In the genomic region with DNA sequence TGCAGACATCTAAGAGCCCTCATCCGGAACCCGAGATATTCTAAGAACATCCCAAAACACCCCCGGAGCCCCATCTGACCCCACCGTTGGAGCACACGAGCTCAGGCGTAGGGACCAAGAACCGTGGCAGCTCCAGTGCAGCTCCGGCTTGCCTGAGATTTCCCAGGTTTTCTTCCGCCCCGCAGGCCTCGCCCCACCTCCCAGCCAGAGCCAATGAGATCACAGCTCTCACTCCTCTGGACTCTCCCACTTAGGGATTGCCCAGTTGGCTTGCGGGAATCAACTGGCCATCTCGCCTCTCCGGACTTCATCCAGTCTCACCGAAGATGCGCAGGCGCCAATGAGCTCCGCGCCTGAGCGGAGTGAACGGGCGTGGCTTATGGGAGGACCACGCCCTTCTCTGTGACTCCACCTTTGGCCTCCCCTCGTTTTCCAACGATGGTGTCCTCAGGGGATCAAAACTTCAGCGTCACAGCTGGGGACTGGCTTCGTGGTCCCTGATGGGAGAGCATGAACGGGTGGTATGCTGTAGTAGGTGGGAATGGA, we compare ENCODE assay signal across 8 mouse cellular contexts. TPM values are rescaled to one million over a fixed set of nuclear protein-coding genes. Genes with fewer than 3 reads are reported as not detected.
DNase-seq lines count a peak whose midpoint lies in the region; ATAC-seq and TF ChIP-seq lines count a peak whose summit lies in the region.

Ccdc159 (plus strand) TSS at position 264 of the 546 bp plus-strand sequence.
Tmem205 (minus strand) TSS at position 349 of the 546 bp plus-strand sequence.

- in situ Hi-C loops in CH12.LX (cut with MboI; ENCODE audit: low pct_ligation_motif_present, low pct_unique_long_range_greater_than_20kb, low sequenced_read_pairs), result no loop called here

- WGBS in heart, embryonic 12.5 days, result under 1% methylated on average over 28 of the region's 28 CpGs
- WGBS in kidney, embryonic 16.5 days, result 0% methylated on average over 28 of the region's 28 CpGs
- under 1% methylated on average over 28 of the region's 28 CpGs for WGBS in stomach, embryonic 16.5 days

- H3K36me3 ChIP-seq in CH12.LX (replicated peaks in 1 of 2; ENCODE audit: control insufficient read depth in 1 of 2, insufficient read depth in 1 of 2, low read length in 1 of 2), result no peaks in the 10 kb centered on the region
- no peaks in the 10 kb centered on the region; the same call in 1 of the 2 replicates for H3K36me3 ChIP-seq in heart, embryonic 12.5 days
- H3K36me3 ChIP-seq in kidney, embryonic 16.5 days (ENCODE audit: insufficient read depth, low read length), result 0 out of 2 replicates have a peak, but pooled peaks cover 9% of the 10 kb centered on the region
- no peaks in the 10 kb centered on the region for H3K36me3 ChIP-seq in stomach, embryonic 16.5 days (ENCODE audit: control insufficient read depth, insufficient read depth, low read length)

- dilution Hi-C loops in CH12.LX (cut with MboI; ENCODE audit: extremely low pct_ligation_motif_present, extremely low pct_unique_long_range_greater_than_20kb, low sequenced_read_pairs), result no loop called here

- no peak for TF ChIP-seq CTCF in CH12.LX (conservative IDR thresholded peaks at IDR 0.05 in 1 of 2, IDR thresholded peaks at IDR 0.05 in 1 of 2; ENCODE audit: low read depth in 2 of 2, low read length in 2 of 2)

- DNase-seq in CH12.LX (ENCODE audit: extremely low read depth) (peak; percentile 54), liver (peak; percentile 87)
- peak; percentile 34 for DNase-seq in c-Kit-negative CD71-positive TER-119-positive erythroid progenitor cells, embryonic 14.5 days (ENCODE audit: low read depth, low spot score)
- peak; percentile 81 for DNase-seq in fat pad, adult 2 months (ENCODE audit: extremely low read depth, low read depth, low spot score)
- DNase-seq in monocyte, adult 2 months (ENCODE audit: low read depth in 1 of 2, low spot score in 2 of 2), result peak; percentile 24 to 57

- peak; percentile 91 for ATAC-seq in heart, embryonic 12.5 days (ENCODE audit: insufficient number of reproducible peaks, low FRiP score)
- ATAC-seq in kidney, embryonic 16.5 days (ENCODE audit: low FRiP score, low TSS enrichment), result peak; percentile 99
- peak; percentile 97 for ATAC-seq in stomach, embryonic 16.5 days (ENCODE audit: insufficient read depth, low FRiP score)

- peaks cover 3% of the 10 kb centered on the region for H3K9me3 ChIP-seq in CH12.LX (replicated peaks; ENCODE audit: low read length)
- H3K9me3 ChIP-seq in heart, embryonic 12.5 days (replicated peaks), result no peaks in the 10 kb centered on the region
- no peaks in the 10 kb centered on the region for H3K9me3 ChIP-seq in kidney, embryonic 16.5 days (ENCODE audit: low read length)
- H3K9me3 ChIP-seq in stomach, embryonic 16.5 days (replicated peaks; ENCODE audit: control insufficient read depth, low read length), result no peaks in the 10 kb centered on the region

- no peak for TF ChIP-seq EP300 in CH12.LX (IDR thresholded peaks at IDR 0.05; ENCODE audit: low read length)

- no peak for TF ChIP-seq RAD21 in CH12.LX (IDR thresholded peaks at IDR 0.05; ENCODE audit: low read depth, low read length)

- H3K4me3 ChIP-seq in CH12.LX (replicated peaks in 1 of 3; ENCODE audit: low read depth in 2 of 3, low read length in 2 of 3, poor library complexity in 1 of 3), result peak within 1 kb of the TSS; percentile 37 to 41 (median 40)
- H3K4me3 ChIP-seq in heart, embryonic 12.5 days, result peak within 1 kb of the TSS; percentile 60
- peak within 1 kb of the TSS; percentile 60 for H3K4me3 ChIP-seq in kidney, embryonic 16.5 days (ENCODE audit: low read length)
- H3K4me3 ChIP-seq in stomach, embryonic 16.5 days (replicated peaks; ENCODE audit: low read length), result peak within 1 kb of the TSS; percentile 71

- TF ChIP-seq POLR2A in CH12.LX (IDR thresholded peaks at IDR 0.05; ENCODE audit: low read depth, low read length), result no peak

- no peak within 1 kb of the TSS for H3K4me2 ChIP-seq in CH12.LX (ENCODE audit: insufficient read depth, low read depth, poor library complexity, severe bottlenecking)
- peak within 1 kb of the TSS; percentile 76 for H3K4me2 ChIP-seq in heart, embryonic 12.5 days
- peak within 1 kb of the TSS; percentile 64 for H3K4me2 ChIP-seq in kidney, embryonic 16.5 days (replicated peaks; ENCODE audit: low read depth, low read length)
- H3K4me2 ChIP-seq in stomach, embryonic 16.5 days (ENCODE audit: low read depth, low read length), result peak within 1 kb of the TSS; percentile 76

- no peak within 1 kb of the TSS for H3K9ac ChIP-seq in CH12.LX (ENCODE audit: insufficient read depth, low read depth)
- H3K9ac ChIP-seq in heart, embryonic 12.5 days, result peak within 1 kb of the TSS; percentile 76
- H3K9ac ChIP-seq in kidney, embryonic 16.5 days (replicated peaks; ENCODE audit: low read length), result peak within 1 kb of the TSS; percentile 70
- H3K9ac ChIP-seq in stomach, embryonic 16.5 days (ENCODE audit: low read length), result peak within 1 kb of the TSS; percentile 78

- H3K27ac ChIP-seq in CH12.LX (ENCODE audit: insufficient read depth, low read depth), result no peak within 1 kb of the TSS
- peak within 1 kb of the TSS; percentile 37 for H3K27ac ChIP-seq in heart, embryonic 12.5 days (ENCODE audit: poor library complexity, severe bottlenecking)
- peak within 1 kb of the TSS; percentile 35 for H3K27ac ChIP-seq in kidney, embryonic 16.5 days (ENCODE audit: low read length)
- H3K27ac ChIP-seq in stomach, embryonic 16.5 days (ENCODE audit: low read length), result peak within 1 kb of the TSS; percentile 87

- no peaks in the 10 kb centered on the region for H3K79me2 ChIP-seq in CH12.LX (replicated peaks; ENCODE audit: control insufficient read depth, extremely low read depth, insufficient read depth, poor library complexity, severe bottlenecking)

- peaks cover 53% of the 10 kb centered on the region for H3K27me3 ChIP-seq in CH12.LX (replicated peaks)
- H3K27me3 ChIP-seq in heart, embryonic 12.5 days (replicated peaks), result no peaks in the 10 kb centered on the region
- no peaks in the 10 kb centered on the region for H3K27me3 ChIP-seq in kidney, embryonic 16.5 days (ENCODE audit: insufficient read depth, low read length)
- H3K27me3 ChIP-seq in stomach, embryonic 16.5 days (ENCODE audit: control insufficient read depth, insufficient read depth, low read length), result no peaks in the 10 kb centered on the region

- H3K4me1 ChIP-seq in CH12.LX (ENCODE audit: control insufficient read depth in 1 of 2, insufficient read depth in 2 of 2), result peaks cover 4 to 5% of the 10 kb centered on the region in 2 experiments; a peak in 2 of 4 replicates
- H3K4me1 ChIP-seq in heart, embryonic 12.5 days (replicated peaks), result peaks cover 40% of the 10 kb centered on the region
- H3K4me1 ChIP-seq in kidney, embryonic 16.5 days (ENCODE audit: insufficient read depth, low read length), result peaks cover 28% of the 10 kb centered on the region
- peaks cover 28% of the 10 kb centered on the region for H3K4me1 ChIP-seq in stomach, embryonic 16.5 days (ENCODE audit: control insufficient read depth, insufficient read depth, low read length)

TF ChIP-seq in CH12.LX, 34 proteins besides CTCF, POLR2A, EP300 and RAD21:
- TF ChIP-seq NRF1 (IDR thresholded peaks at IDR 0.05; ENCODE audit: low read depth, low read length) (peak; percentile 73), PAX5 (IDR thresholded peaks at IDR 0.05; ENCODE audit: low read length) (no peak)

RNA-seq across cellular contexts. Expression of gene Ccdc159, which starts in this region (rescaled TPM):
- total RNA-seq in CH12.LX (2012; rRNA removed), result not detected in 2 replicates
- not detected in 2 replicates for total RNA-seq in CH12.LX (2014; rRNA removed)
- polyA plus RNA-seq in CH12.LX (2012; ENCODE audit: insufficient read length, low read depth), result not detected in 2 replicates
- 2.7 and 3.8 TPM in 2 replicates for polyA plus RNA-seq in heart, embryonic 12.5 days (2016; fragmentation: Nextera tagmentation; extraction: Ambion mirVana)
- 5.4 and 6.0 TPM in 2 replicates for polyA plus RNA-seq in kidney, embryonic 16.5 days (2015; fragmentation: Nextera tagmentation; extraction: Ambion mirVana)
- polyA plus RNA-seq in stomach, embryonic 16.5 days (2015; fragmentation: Nextera tagmentation; extraction: Ambion mirVana), result 3.4 and 4.6 TPM in 2 replicates

RNA-seq across cellular contexts. Expression of gene Tmem205, which starts in this region (rescaled TPM):
- total RNA-seq in CH12.LX (2012; rRNA removed) (2.4 and 2.9 TPM in 2 replicates), CH12.LX (2014; rRNA removed) (2.4 and 2.9 TPM in 2 replicates)
- polyA plus RNA-seq in CH12.LX (2012; ENCODE audit: insufficient read length, low read depth), result 0.87 and 1.6 TPM in 2 replicates
- 38.3 and 38.4 TPM in 2 replicates for polyA plus RNA-seq in heart, embryonic 12.5 days (2016; fragmentation: Nextera tagmentation; extraction: Ambion mirVana)
- polyA plus RNA-seq in kidney, embryonic 16.5 days (2015; fragmentation: Nextera tagmentation; extraction: Ambion mirVana), result 70.3 and 75.4 TPM in 2 replicates
- 74.5 and 81.2 TPM in 2 replicates for polyA plus RNA-seq in stomach, embryonic 16.5 days (2015; fragmentation: Nextera tagmentation; extraction: Ambion mirVana)

Comparison
In these comparisons a context has a peak if more than half of its experiments do, and no peak if none do; other contexts are left out.
1. RNA of gene Tmem205 (polyA plus RNA-seq): 70.3 to 75.4 TPM in kidney, embryonic 16.5 days, 74.5 to 81.2 TPM in stomach, embryonic 16.5 days and 38.3 to 38.4 TPM in heart, embryonic 12.5 days; 0.87 to 1.6 TPM in CH12.LX; every median in the first group is over 10 times any median in the second.
2. DNase-seq: peak in every context shown above with its lines; median percentile 87 in liver; 81 in fat pad, adult 2 months; 54 in CH12.LX; 40 in monocyte, adult 2 months; 34 in c-Kit-negative CD71-positive TER-119-positive erythroid progenitor cells, embryonic 14.5 days.
3. Peak in every context shown above with its lines, with median percentiles within 50 percentile points of each other: H3K4me3 ChIP-seq and ATAC-seq.